Mouse (Mus musculus) midbrain, embryonic 11.5 days (tissue): ENCODE measurements around the gene Sec22a. TPM values are rescaled to one million over a fixed set of nuclear protein-coding genes. Genes with fewer than 3 reads are reported as not detected.

ENCODE experiments used
- ATAC-seq: fragments of 200-750 bp; cut with Nextera tagmentation; 2 replicates; pipeline ENCODE4 v1.8.0; 2017; ENCODE audit warnings: moderate TSS enrichment, moderate library complexity; ENCODE audit not compliant: low FRiP score
- DNase-seq: peaks from one replicate; pipeline ENCODE4 v3.0.0; 2015; ENCODE audit warnings: low spot score; ENCODE audit errors: missing footprints
- H3K27ac ChIP-seq: fragments of 300-500 bp; sonication (generic); 2 replicates; pipeline ENCODE4 v1.5.1; 2014; ENCODE audit warnings: low read depth, low read length
- H3K27me3 ChIP-seq: fragments of 300-500 bp; sonication (generic); 2 replicates; pipeline ENCODE4 v1.6.1; 2014; ENCODE audit warnings: mild to moderate bottlenecking, low read length, moderate library complexity, mixed read lengths; ENCODE audit not compliant: control insufficient read depth, insufficient read depth
- H3K36me3 ChIP-seq: fragments of 300-500 bp; sonication (generic); 2 replicates; pipeline ENCODE4 v1.6.1; 2014; ENCODE audit warnings: mild to moderate bottlenecking, low read length, moderate library complexity, mixed read lengths; ENCODE audit not compliant: control insufficient read depth, insufficient read depth
- H3K4me1 ChIP-seq: fragments of 300-500 bp; sonication (generic); 2 replicates; pipeline ENCODE4 v1.6.1; 2014; ENCODE audit warnings: low read length; ENCODE audit not compliant: control insufficient read depth, insufficient read depth
- H3K4me2 ChIP-seq: fragments of 300-500 bp; sonication (generic); 2 replicates; pipeline ENCODE4 v1.6.1; 2014; ENCODE audit warnings: mild to moderate bottlenecking, moderate library complexity
- H3K4me3 ChIP-seq: fragments of 300-500 bp; sonication (generic); 2 replicates; pipeline ENCODE4 v1.5.1; 2014; ENCODE audit warnings: low read depth, low read length
- H3K9ac ChIP-seq: fragments of 300-500 bp; sonication (generic); 2 replicates; pipeline ENCODE4 v1.6.1; 2014; ENCODE audit warnings: low read length
- H3K9me3 ChIP-seq: fragments of 300-500 bp; sonication (generic); 2 replicates; pipeline ENCODE4 v1.6.1; 2016; ENCODE audit warnings: low read length; ENCODE audit not compliant: control insufficient read depth
- WGBS: fragments of 180-500 bp; shearing (Covaris S2); extraction: QIAGEN DNeasy Blood & Tissue Kit; methylation state at CpG from one replicate; pipeline ENCODE4 v1.1.7; 2014; 5-methylcytosine and 5-hydroxymethylcytosine counted together
- polyA plus RNA-seq: library from polyadenylated mRNA; unstranded; fragments of >200 nt; fragmentation: Nextera tagmentation; extraction: Ambion mirVana; gene quantifications from 2 replicates; pipeline ENCODE4 v1.2.1, GENCODE M21; 2014

Gene Sec22a
- polyA plus RNA-seq, 1 experiment from 2014 or later = 43.0 TPM

DNA sequence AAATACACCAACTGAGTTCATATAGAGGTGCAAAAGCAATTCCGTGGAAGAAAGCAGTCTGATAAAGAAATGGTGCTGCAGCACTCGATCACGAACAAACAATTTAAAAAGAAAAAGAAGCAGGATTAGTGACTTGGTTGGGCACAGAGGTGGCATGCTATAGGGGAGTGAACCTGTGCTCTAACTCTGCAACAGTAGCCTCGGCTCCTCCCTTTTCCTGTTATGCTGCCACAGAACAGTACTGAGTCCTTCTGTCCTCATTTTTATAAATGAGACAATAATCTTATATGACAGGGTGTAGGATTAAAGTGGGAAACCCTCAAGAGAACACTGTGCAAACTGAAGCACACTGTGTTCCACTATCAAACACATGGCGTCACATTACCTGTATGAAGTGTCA lies 46.3 kb downstream of the Sec22a start:
- no peak for DNase-seq
- Histone ChIP-seq H3K9me3 (no peaks in the 10 kb centered on the region), H3K27me3 (no peaks in the 10 kb centered on the region), H3K4me2 (no peak overlapping the region), H3K9ac (no peak overlapping the region), H3K36me3 (no peaks in the 10 kb centered on the region), H3K4me1 (no peaks in the 10 kb centered on the region), H3K27ac (no peak overlapping the region), H3K4me3 (no peak overlapping the region)
- WGBS = 87% methylated on average over 5 of the region's 5 CpGs
- ATAC-seq = no peak

DNA sequence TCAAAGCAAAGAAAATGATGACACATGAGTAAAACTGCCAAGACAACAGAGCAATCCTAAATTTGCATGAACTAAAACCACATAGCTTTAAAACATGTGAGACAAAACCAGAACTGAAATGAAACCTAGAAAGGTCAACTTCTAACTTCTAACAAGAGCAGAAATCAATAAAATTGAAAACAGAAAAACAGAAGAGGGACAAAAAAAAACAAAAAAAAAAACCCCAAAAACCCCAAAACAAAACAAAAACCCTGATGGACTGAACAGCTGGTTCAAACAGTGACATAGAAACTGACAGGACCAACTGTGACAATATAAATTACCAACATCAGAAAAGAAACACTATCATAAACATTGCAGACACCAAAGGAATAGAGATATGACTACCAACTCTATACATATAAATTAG lies 46.9 kb downstream of the Sec22a start:
- H3K4me2 ChIP-seq = no peak overlapping the region
- no peak overlapping the region for H3K27ac ChIP-seq
- no peaks in the 10 kb centered on the region for H3K9me3 ChIP-seq
- no peaks in the 10 kb centered on the region for H3K27me3 ChIP-seq
- DNase-seq (no peak), ATAC-seq (no peak)
- no peak overlapping the region for H3K4me3 ChIP-seq
- H3K36me3 ChIP-seq = no peaks in the 10 kb centered on the region
- no peak overlapping the region for H3K9ac ChIP-seq
- H3K4me1 ChIP-seq = no peaks in the 10 kb centered on the region

GRCm38 (mm10) chr16:35315496-35315895 lies 48.2 kb downstream of the Sec22a start:
- Histone ChIP-seq H3K27ac (no peak overlapping the region), H3K27me3 (no peaks in the 10 kb centered on the region), H3K4me2 (no peak overlapping the region), H3K36me3 (no peaks in the 10 kb centered on the region), H3K9ac (no peak overlapping the region), H3K4me1 (peaks cover 3% of the 10 kb centered on the region; the same call in 1 of the 2 replicates), H3K4me3 (no peak overlapping the region), H3K9me3 (no peaks in the 10 kb centered on the region)
- 72% methylated on average over 3 of the region's 3 CpGs for whole genome bisulfite sequencing
- DNase-seq = no peak
- ATAC-seq = no peak

DNA sequence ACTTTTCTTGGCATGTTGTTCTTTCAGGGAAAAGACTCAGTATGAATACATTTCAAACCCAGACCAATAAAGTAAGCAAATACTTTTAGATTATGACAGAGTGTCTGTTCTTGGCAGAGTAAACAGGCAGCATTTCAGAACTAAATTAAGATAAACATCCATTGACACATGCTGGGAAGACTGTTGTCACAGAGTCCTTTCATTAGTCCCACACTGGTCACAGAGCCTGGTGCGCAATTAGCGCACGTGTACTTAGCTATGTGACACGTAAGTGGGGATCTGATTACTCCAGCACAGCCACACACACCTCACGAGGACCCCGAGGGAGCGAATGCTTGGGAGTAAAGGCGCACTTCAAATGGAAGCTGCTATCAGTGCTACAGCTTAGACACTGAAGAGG lies 52.1 kb downstream of the Sec22a start:
- Histone ChIP-seq H3K4me3 (no peak overlapping the region), H3K4me2 (no peak overlapping the region), H3K27ac (no peak overlapping the region), H3K4me1 (peaks cover 3% of the 10 kb centered on the region; the same call in 1 of the 2 replicates), H3K9me3 (no peaks in the 10 kb centered on the region), H3K9ac (no peak overlapping the region), H3K36me3 (no peaks in the 10 kb centered on the region), H3K27me3 (no peaks in the 10 kb centered on the region)
- peak; percentile 84 for DNase-seq
- ATAC-seq = peak; percentile 5; the same call in 1 of the 2 replicates
- 56% methylated on average over 8 of the region's 8 CpGs for WGBS

DNA sequence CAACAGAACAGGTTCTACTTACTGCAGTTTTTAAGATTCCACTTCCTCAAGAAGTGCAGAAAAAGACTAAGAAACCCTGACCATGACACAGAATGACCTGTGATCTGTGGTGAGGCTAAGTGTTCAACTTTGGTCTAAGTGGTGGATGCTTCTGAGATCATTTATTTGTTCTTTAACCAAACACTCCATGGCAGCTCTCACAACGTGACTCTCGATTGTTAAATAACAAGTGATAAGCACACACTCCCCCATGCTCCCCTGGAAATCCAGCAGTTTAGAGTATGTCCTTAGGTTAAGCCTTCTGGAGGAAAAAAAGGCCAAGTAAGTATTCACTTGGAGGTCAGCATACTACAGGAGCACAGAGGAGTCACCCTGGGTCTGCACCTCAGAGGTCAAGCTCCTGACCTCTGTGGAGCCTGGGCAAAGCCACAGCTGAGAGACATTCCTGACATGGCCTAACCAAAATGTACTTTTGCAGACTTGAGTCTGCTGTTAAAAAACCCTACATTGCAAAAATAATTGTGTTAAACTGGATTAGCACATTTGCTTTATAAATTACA lies 53.1 kb downstream of the Sec22a start:
- WGBS = 30% methylated on average over 2 of the region's 2 CpGs

GRCm38 (mm10) chr16:35309634-35310033 lies 54.1 kb downstream of the Sec22a start:
- Histone ChIP-seq H3K9me3 (no peaks in the 10 kb centered on the region), H3K4me2 (no peak overlapping the region), H3K36me3 (no peaks in the 10 kb centered on the region), H3K9ac (no peak overlapping the region), H3K27me3 (no peaks in the 10 kb centered on the region), H3K4me1 (peaks cover 3% of the 10 kb centered on the region; the same call in 1 of the 2 replicates), H3K4me3 (no peak overlapping the region), H3K27ac (no peak overlapping the region)
- WGBS = 84% methylated on average over 4 of the region's 4 CpGs
- no peak for ATAC-seq
- no peak for DNase-seq

More for the DNA sequence above, 53.1 kb downstream of the Sec22a start:
- H3K27ac ChIP-seq = no peak overlapping the region
- no peaks in the 10 kb centered on the region for H3K27me3 ChIP-seq
- H3K9me3 ChIP-seq = no peaks in the 10 kb centered on the region
- H3K4me2 ChIP-seq = no peak overlapping the region
- H3K4me1 ChIP-seq = peaks cover 3% of the 10 kb centered on the region; the same call in 1 of the 2 replicates
- no peak overlapping the region for H3K9ac ChIP-seq
- ATAC-seq (no peak), DNase-seq (no peak)
- H3K4me3 ChIP-seq = no peak overlapping the region
- H3K36me3 ChIP-seq = no peaks in the 10 kb centered on the region

- Histone ChIP-seq H3K4me3 (no peak overlapping the region), H3K9ac (no peak overlapping the region), H3K4me1 (peaks cover 3% of the 10 kb centered on the region; the same call in 1 of the 2 replicates), H3K4me2 (no peak overlapping the region), H3K27me3 (no peaks in the 10 kb centered on the region), H3K9me3 (no peaks in the 10 kb centered on the region), H3K27ac (no peak overlapping the region), H3K36me3 (no peaks in the 10 kb centered on the region)
- ATAC-seq (no peak), DNase-seq (no peak)
- 87% methylated on average over 6 of the region's 6 CpGs for WGBS
Measured at GRCm38 (mm10) chr16:35308486-35309143, 55.1 kb downstream of the Sec22a start.

DNA sequence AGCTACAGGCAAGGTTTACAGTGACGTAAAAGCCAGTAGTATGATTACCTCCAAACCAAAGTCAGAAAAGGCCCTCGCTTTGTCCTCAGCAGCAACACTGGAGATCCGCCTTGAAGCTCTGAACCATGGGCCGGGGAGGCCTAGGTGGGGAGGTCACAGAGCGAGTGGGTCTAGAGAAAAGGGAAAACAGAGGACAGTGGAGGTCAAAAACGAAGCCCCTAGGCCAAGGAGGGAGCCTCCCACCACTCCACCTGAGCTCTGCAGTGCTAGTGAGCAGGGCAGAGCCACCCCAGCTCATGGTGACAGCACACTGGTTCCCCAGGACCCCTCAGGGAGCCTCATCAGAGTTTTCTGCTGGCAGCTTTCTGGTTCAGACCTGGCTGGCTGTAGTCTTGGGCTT lies 55.7 kb downstream of the Sec22a start:
- H3K27me3 ChIP-seq = no peaks in the 10 kb centered on the region
- no peak for ATAC-seq
- H3K9me3 ChIP-seq = no peaks in the 10 kb centered on the region
- no peak overlapping the region for H3K4me2 ChIP-seq
- no peak overlapping the region for H3K9ac ChIP-seq
- DNase-seq = no peak
- H3K27ac ChIP-seq = no peak overlapping the region
- peaks cover 3% of the 10 kb centered on the region; the same call in 1 of the 2 replicates for H3K4me1 ChIP-seq
- WGBS = 84% methylated on average over 6 of the region's 6 CpGs
- H3K36me3 ChIP-seq = no peaks in the 10 kb centered on the region
- no peak overlapping the region for H3K4me3 ChIP-seq

DNA sequence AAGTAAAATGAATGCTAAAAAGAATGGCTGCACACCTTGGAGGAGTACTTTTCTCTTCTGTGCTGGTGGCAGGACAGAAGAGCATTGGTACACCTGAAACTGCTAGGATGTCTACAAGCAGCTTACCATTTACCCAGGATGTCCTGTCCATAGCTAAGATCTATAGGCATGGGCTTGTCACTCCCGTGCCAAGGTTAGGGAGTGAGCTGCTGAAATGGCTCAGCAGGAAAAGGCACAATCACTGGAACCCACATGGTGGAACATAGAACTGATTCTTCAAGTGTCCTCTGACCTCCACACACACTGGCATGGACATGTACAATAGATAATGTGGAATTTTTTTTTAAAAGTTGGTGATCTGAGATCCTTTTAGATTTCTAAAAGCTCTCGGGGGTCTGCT lies 56.4 kb downstream of the Sec22a start:
- H3K4me2 ChIP-seq = no peak overlapping the region
- no peak overlapping the region for H3K4me3 ChIP-seq
- ATAC-seq (no peak), DNase-seq (no peak)
- H3K9ac ChIP-seq = no peak overlapping the region
- WGBS = 93% methylated on average over 2 of the region's 2 CpGs
- no peaks in the 10 kb centered on the region for H3K36me3 ChIP-seq
- H3K27me3 ChIP-seq = no peaks in the 10 kb centered on the region
- peaks cover 3% of the 10 kb centered on the region; the same call in 1 of the 2 replicates for H3K4me1 ChIP-seq
- H3K27ac ChIP-seq = no peak overlapping the region
- H3K9me3 ChIP-seq = no peaks in the 10 kb centered on the region
